Mouse (Mus musculus) G1E (cell line): ENCODE measurements around the gene Tjp1. TPM values are rescaled to one million over a fixed set of nuclear protein-coding genes. Genes with fewer than 3 reads are reported as not detected.
A peak's percentile ranks its signal among the peaks of the same experiment; 100 is the strongest.

Source experiments
- ATAC-seq: 2 replicates; pipeline ENCODE4 v1.8.0; 2016; ENCODE audit warnings: mild to moderate bottlenecking; ENCODE audit not compliant: insufficient number of reproducible peaks, poor library complexity, low FRiP score, severe bottlenecking; ENCODE audit errors: extremely low read depth
- DNase-seq: peaks from one replicate; pipeline ENCODE4 v3.0.0; 2012; ENCODE audit warnings: low spot score
- H3K27me3 ChIP-seq: 2 replicates; pipeline ENCODE4 v1.6.1; 2012; ENCODE audit warnings: mild to moderate bottlenecking, low read length, inconsistent platforms; ENCODE audit not compliant: insufficient read depth
- H3K36me3 ChIP-seq: replicated peaks from 2 replicates; pipeline ENCODE3; 2012; ENCODE audit warnings: mild to moderate bottlenecking, inconsistent platforms
- H3K4me1 ChIP-seq: 2 replicates; pipeline ENCODE4 v1.6.1; 2012; ENCODE audit warnings: low read depth, low read length, inconsistent platforms, mixed read lengths; ENCODE audit not compliant: insufficient read depth
- H3K4me3 ChIP-seq: 2 replicates; pipeline ENCODE4 v1.5.1; 2012; ENCODE audit warnings: low read depth, mild to moderate bottlenecking, inconsistent platforms, low read length, moderate library complexity, mixed read lengths
- H3K9me3 ChIP-seq: replicated peaks from 2 replicates; pipeline ENCODE4 v1.6.1; 2012; ENCODE audit warnings: inconsistent platforms
- CTCF ChIP-seq: IDR thresholded peaks from 2 replicates; pipeline ENCODE4 v1.5.1; 2012; ENCODE audit warnings: low read depth, low read length, inconsistent platforms, mixed read lengths
- GATA1 ChIP-seq: IDR thresholded peaks from 2 replicates; pipeline ENCODE4 v1.6.1; 2012; ENCODE audit warnings: borderline replicate concordance, low read length, inconsistent platforms, mixed read lengths
- GATA2 ChIP-seq: IDR thresholded peaks from 2 replicates; pipeline ENCODE4 v1.6.1; 2012; ENCODE audit warnings: low read depth, low read length, inconsistent platforms, borderline replicate concordance
- POLR2AphosphoS5 ChIP-seq: IDR thresholded peaks from 2 replicates; pipeline ENCODE4 v1.6.1; 2012; ENCODE audit warnings: low read depth, low read length, inconsistent platforms; ENCODE audit not compliant: insufficient replicate concordance
- TAL1 ChIP-seq: conservative IDR thresholded peaks from 2 replicates; pipeline ENCODE4 v1.6.1; 2012; ENCODE audit warnings: low read depth, low read length, inconsistent platforms, mixed read lengths
- polyA plus RNA-seq: library from polyadenylated mRNA; stranded (reverse); fragments of >175 nt; gene quantifications from 2 replicates; pipeline ENCODE4 v1.2.3, GENCODE M21; 2012
- total RNA-seq, 2 experiments: library from RNA; stranded (forward) in 1 of 2; stranded (reverse) in 1 of 2; fragments of 200-1000 nt in 1 of 2; fragments of >200 nt in 1 of 2; fragmentation: Nextera tagmentation in 1 of 2; gene quantifications; 2 replicates each; pipeline ENCODE4 v1.2.3; 2014 to 2017

Gene Tjp1
- total and polyA plus RNA-seq, 3 experiments = 17.8 to 119 (median 95.0) TPM

DNA sequence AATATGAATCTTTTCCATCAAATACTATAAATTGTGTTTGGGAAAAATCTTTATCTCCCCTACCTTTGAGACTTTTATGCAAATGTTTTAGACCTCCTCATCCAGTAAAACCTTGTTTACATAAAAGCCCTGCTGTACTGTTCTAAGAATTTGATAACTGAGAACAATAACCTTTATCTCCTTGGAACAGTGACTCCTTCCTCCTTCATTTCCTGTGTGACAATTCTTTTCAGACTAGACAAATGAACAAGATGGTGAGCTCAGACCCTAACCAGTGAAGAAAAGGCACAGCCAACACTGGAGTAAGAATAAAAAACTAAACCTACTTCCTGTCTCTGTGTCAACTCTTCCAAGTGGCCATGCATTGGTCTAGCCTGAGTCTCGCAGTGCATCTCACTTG is 107.7 kb downstream of the Tjp1 start:
- H3K9me3 ChIP-seq = no peaks in the 10 kb centered on the region
- peak; percentile 16 for DNase-seq
- H3K36me3 ChIP-seq = no peaks in the 10 kb centered on the region
- H3K27me3 ChIP-seq = peaks cover 5% of the 10 kb centered on the region
- H3K4me3 ChIP-seq = no peak overlapping the region
- peaks cover 32% of the 10 kb centered on the region for H3K4me1 ChIP-seq
- peak; percentile 65 for ATAC-seq
- TF ChIP-seq TAL1 (peak; percentile 33), GATA1 (no peak), CTCF (no peak)

GRCm38 (mm10) chr7:65419012-65419411 is 108.6 kb downstream of the Tjp1 start:
- Histone ChIP-seq H3K9me3 (no peaks in the 10 kb centered on the region), H3K4me1 (peaks cover 36% of the 10 kb centered on the region), H3K27me3 (peaks cover 2% of the 10 kb centered on the region; the same call in 1 of the 2 replicates), H3K36me3 (no peaks in the 10 kb centered on the region), H3K4me3 (no peak overlapping the region)
- no peak for ATAC-seq
- TF ChIP-seq GATA2 = no peak
- no peak for TF ChIP-seq POLR2AphosphoS5
- no peak for TF ChIP-seq GATA1
- TF ChIP-seq TAL1 = no peak
- no peak for TF ChIP-seq CTCF
- no peak for DNase-seq

GRCm38 (mm10) chr7:65418366-65418911 is 109.1 kb downstream of the Tjp1 start:
- no peak for ATAC-seq
- TF ChIP-seq POLR2AphosphoS5 = no peak
- no peak for TF ChIP-seq TAL1
- TF ChIP-seq GATA2 = no peak
- no peaks in the 10 kb centered on the region for H3K36me3 ChIP-seq
- no peak for DNase-seq
- H3K27me3 ChIP-seq = peaks cover 2% of the 10 kb centered on the region; the same call in 1 of the 2 replicates
- peaks cover 36% of the 10 kb centered on the region for H3K4me1 ChIP-seq
- no peak overlapping the region; the same call in 1 of the 2 replicates for H3K4me3 ChIP-seq
- no peaks in the 10 kb centered on the region for H3K9me3 ChIP-seq

DNA sequence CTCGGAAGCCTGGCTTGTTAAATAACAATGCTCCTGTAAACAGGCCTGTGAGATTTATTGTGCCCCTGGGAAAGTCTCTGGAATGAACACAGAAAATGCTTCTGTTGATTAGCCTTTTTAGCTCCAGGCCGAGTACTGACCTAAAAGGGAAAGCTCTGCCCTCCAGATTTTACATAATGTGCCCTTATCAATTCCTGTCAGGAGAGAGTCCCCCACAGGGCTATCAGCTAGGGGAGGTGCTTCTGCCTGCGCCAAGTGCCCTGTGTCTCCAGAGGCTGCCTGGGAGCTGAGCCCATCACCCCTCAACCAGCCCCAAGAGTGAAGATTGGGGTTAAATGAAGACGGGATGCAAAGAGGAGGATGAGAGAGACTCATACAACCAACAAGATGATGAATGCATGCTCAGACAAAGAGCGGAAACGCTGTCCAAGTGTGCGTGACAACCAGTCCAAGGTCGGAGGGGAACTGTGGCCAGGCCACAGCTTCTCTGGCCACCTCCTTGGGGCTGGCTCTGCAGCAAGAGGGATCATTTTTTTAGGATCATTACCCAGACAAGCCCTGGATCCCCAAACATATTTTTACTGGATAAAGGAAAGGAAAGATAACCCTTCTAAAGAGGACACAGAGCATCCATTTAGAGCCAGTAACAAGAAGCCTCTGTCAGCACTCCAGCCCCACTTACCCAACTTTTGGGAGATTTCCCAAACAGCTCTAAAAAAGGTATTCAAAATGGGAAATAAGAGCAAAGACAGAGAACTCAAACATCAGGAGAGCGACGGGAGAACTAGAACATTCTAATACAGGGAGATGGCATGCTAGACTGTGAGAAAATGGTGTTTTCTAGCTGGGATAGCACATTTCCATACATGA is 110.1 kb downstream of the Tjp1 start:
- TF ChIP-seq POLR2AphosphoS5 (no peak), CTCF (no peak), TAL1 (no peak), GATA2 (no peak), GATA1 (no peak)
- Histone ChIP-seq H3K4me3 (no peak overlapping the region), H3K9me3 (no peaks in the 10 kb centered on the region), H3K36me3 (no peaks in the 10 kb centered on the region), H3K4me1 (peaks cover 33% of the 10 kb centered on the region), H3K27me3 (peaks cover 2% of the 10 kb centered on the region; the same call in 1 of the 2 replicates)
- ATAC-seq (no peak), DNase-seq (no peak)

DNA sequence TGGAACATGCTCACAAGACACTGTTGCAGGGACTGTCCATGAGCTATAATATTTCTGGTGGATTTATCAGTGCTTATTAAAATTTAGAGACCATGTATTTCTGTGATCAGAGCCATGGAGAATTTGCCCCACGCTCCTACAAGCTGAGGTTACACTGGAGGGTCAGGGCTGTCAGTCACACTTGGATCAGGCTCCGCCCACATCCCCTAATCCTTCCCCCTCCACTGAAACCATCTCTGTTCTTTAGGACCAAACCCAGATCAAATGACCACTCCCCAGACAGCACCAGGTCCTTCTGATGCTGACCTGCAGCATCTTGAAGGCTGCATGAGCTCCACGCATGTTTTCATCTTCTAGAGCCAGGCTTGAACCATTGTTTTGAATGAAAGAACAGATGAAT is 111.1 kb downstream of the Tjp1 start:
- no peaks in the 10 kb centered on the region for H3K9me3 ChIP-seq
- TF ChIP-seq POLR2AphosphoS5 = no peak
- TF ChIP-seq GATA2 = no peak
- no peak for TF ChIP-seq CTCF
- no peak for TF ChIP-seq GATA1
- no peak for TF ChIP-seq TAL1
- ATAC-seq = no peak
- peaks cover 32% of the 10 kb centered on the region for H3K4me1 ChIP-seq
- no peak for DNase-seq
- peaks cover 2% of the 10 kb centered on the region; the same call in 1 of the 2 replicates for H3K27me3 ChIP-seq
- H3K4me3 ChIP-seq = no peak overlapping the region
- no peaks in the 10 kb centered on the region for H3K36me3 ChIP-seq

GRCm38 (mm10) chr7:65413946-65414945 is 113.3 kb downstream of the Tjp1 start:
- TF ChIP-seq GATA1 = no peak
- no peak for TF ChIP-seq POLR2AphosphoS5
- TF ChIP-seq GATA2 = no peak
- no peak for TF ChIP-seq TAL1
- TF ChIP-seq CTCF = no peak
- H3K36me3 ChIP-seq = no peaks in the 10 kb centered on the region
- H3K9me3 ChIP-seq = no peaks in the 10 kb centered on the region
- peaks cover 2% of the 10 kb centered on the region for H3K27me3 ChIP-seq
- no peak for DNase-seq
- H3K4me3 ChIP-seq = no peak overlapping the region
- no peak for ATAC-seq
- peaks cover 19% of the 10 kb centered on the region for H3K4me1 ChIP-seq
